Mouse (Mus musculus) liver, embryonic 16.5 days (tissue): ENCODE results near the gene Rab4a. TPM values are rescaled to one million over a fixed set of nuclear protein-coding genes. Genes with fewer than 3 reads are reported as not detected.

Source experiments
- ATAC-seq: fragments of 200-750 bp; cut with Nextera tagmentation; 2 replicates; pipeline ENCODE4 v1.8.0; 2017; ENCODE audit warnings: low read depth, mild to moderate bottlenecking, moderate number of reproducible peaks, moderate library complexity
- H3K27ac ChIP-seq: fragments of 300-500 bp; sonication (generic); 2 replicates; pipeline ENCODE4 v1.5.1; 2014; ENCODE audit warnings: mild to moderate bottlenecking, low read length
- H3K27me3 ChIP-seq: fragments of 300-500 bp; sonication (generic); 2 replicates; pipeline ENCODE4 v1.6.1; 2014; ENCODE audit warnings: low read depth, low read length, mixed read lengths; ENCODE audit not compliant: control insufficient read depth, insufficient read depth
- H3K36me3 ChIP-seq: fragments of 300-500 bp; sonication (generic); 2 replicates; pipeline ENCODE4 v1.6.1; 2014; ENCODE audit warnings: mild to moderate bottlenecking; ENCODE audit not compliant: control insufficient read depth, insufficient read depth
- H3K4me1 ChIP-seq: fragments of 300-500 bp; sonication (generic); 2 replicates; pipeline ENCODE4 v1.6.1; 2014; ENCODE audit warnings: low read depth, low read length, mixed read lengths; ENCODE audit not compliant: control insufficient read depth
- H3K4me2 ChIP-seq: fragments of 300-500 bp; sonication (generic); 2 replicates; pipeline ENCODE4 v1.6.1; 2014; ENCODE audit warnings: low read depth, low read length, mixed read lengths
- H3K4me3 ChIP-seq: fragments of 300-500 bp; sonication (generic); 2 replicates; pipeline ENCODE4 v1.5.1; 2014; ENCODE audit warnings: low read depth, mild to moderate bottlenecking, low read length
- H3K9ac ChIP-seq: fragments of 300-500 bp; sonication (generic); 2 replicates; pipeline ENCODE4 v1.6.1; 2014; ENCODE audit warnings: low read depth, low read length
- H3K9me3 ChIP-seq: fragments of 300-500 bp; sonication (generic); replicated peaks from 2 replicates; pipeline ENCODE4 v1.6.1; 2016; ENCODE audit warnings: low read length; ENCODE audit not compliant: control insufficient read depth
- WGBS: fragments of 180-500 bp; shearing (Covaris S2); extraction: QIAGEN DNeasy Blood & Tissue Kit; methylation state at CpG from one replicate; pipeline ENCODE4 v1.1.7; 2014; ENCODE audit not compliant: insufficient replicate concordance; 5-methylcytosine and 5-hydroxymethylcytosine counted together
- polyA plus RNA-seq: library from polyadenylated mRNA; unstranded; fragments of >200 nt; fragmentation: Nextera tagmentation; extraction: Ambion mirVana; gene quantifications from 2 replicates; pipeline ENCODE4 v1.2.1, GENCODE M21; 2015

Rab4a gene
- polyA plus RNA-seq, 1 experiment from 2014 or later: 37.8 TPM

- no peak for ATAC-seq
- no peaks in the 10 kb centered on the region for H3K27me3 ChIP-seq
- H3K4me2 ChIP-seq: no peak overlapping the region
- H3K27ac ChIP-seq: no peak overlapping the region
- H3K9ac ChIP-seq: no peak overlapping the region
- no peaks in the 10 kb centered on the region for H3K9me3 ChIP-seq
- 68% methylated on average over 6 of the region's 6 CpGs for WGBS
- no peaks in the 10 kb centered on the region for H3K36me3 ChIP-seq
- no peak overlapping the region for H3K4me3 ChIP-seq
- no peaks in the 10 kb centered on the region; the same call in none of the 2 replicates for H3K4me1 ChIP-seq
Observed at GRCm38 (mm10) chr8:123786166-123786565, 19.6 kb upstream of the Rab4a start.

DNA sequence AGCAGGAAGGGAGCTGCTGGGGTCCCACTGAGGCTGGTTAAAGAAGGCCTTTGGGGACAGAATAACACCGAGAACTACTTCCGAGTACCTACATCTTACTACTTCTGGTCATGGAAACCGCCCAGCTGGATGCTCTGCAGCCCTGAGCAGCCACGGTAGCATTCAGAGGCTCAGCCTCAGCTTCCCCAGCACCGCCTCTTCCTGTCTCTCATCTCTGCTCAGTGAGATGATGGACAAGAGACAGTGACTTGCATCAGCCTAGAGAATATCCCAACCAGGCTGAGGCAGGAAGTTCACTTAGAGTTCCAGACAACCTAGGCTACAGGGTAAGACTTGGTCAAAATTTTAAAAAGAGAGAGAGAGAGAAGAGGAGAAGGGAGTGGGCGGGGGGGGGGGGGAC, 19.1 kb upstream of the Rab4a start:
- WGBS: 47% methylated on average over 5 of the region's 6 CpGs
- no peak for ATAC-seq

GRCm38 (mm10) chr8:123787254-123787897, 18.4 kb upstream of the Rab4a start:
- Histone ChIP-seq H3K27ac (no peak overlapping the region), H3K4me2 (peak overlapping the region; percentile 32), H3K27me3 (no peaks in the 10 kb centered on the region), H3K4me1 (no peaks in the 10 kb centered on the region; the same call in none of the 2 replicates), H3K9me3 (no peaks in the 10 kb centered on the region), H3K36me3 (no peaks in the 10 kb centered on the region), H3K9ac (no peak overlapping the region), H3K4me3 (peak overlapping the region; percentile 6; the same call in 1 of the 2 replicates)
- ATAC-seq: no peak
- 23% methylated on average over 21 of the region's 21 CpGs for WGBS

More for the DNA sequence above, 19.1 kb upstream of the Rab4a start:
- Histone ChIP-seq H3K27me3 (no peaks in the 10 kb centered on the region), H3K4me2 (no peak overlapping the region), H3K9ac (no peak overlapping the region), H3K9me3 (no peaks in the 10 kb centered on the region), H3K4me1 (no peaks in the 10 kb centered on the region; the same call in none of the 2 replicates), H3K36me3 (no peaks in the 10 kb centered on the region), H3K27ac (no peak overlapping the region), H3K4me3 (no peak overlapping the region)

DNA sequence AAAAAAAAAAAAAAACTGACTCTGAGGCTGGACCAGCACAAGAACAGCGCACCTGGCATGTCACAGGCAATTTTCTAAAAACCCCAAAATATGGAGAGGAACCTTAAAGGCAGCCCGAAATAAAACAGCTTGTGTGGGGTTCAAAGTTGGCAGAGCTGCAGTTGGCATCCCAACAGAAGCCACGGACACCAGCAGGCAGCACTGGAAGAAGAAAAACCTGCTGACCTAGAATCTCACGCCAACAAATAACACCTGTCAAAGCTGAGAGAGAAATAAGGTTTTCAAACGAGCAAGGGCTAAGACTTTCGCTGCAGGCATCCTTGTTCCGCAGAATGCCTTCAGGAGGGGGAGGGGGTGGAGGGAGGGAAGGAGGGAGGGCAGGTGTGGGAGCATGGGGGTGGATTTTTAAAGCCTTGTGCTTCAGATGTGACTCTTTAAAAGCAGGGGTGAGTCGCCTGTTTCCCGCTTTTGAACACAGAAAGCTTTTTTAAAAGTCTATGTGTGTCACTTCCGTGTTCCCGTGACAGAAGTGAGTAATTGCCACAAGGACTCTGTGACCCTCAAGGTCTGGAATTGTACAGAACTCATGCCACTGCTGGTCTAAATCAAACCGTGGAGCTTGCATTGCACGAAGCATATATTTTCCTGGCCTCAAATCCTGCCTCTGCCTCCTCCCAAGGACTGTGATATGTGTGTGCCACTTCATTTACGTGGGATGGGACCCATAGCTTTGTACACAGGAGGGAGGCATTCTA, 17.2 kb upstream of the Rab4a start:
- Histone ChIP-seq H3K9me3 (no peaks in the 10 kb centered on the region), H3K9ac (no peak overlapping the region), H3K4me1 (no peaks in the 10 kb centered on the region; the same call in none of the 2 replicates), H3K4me3 (no peak overlapping the region), H3K4me2 (no peak overlapping the region), H3K27me3 (no peaks in the 10 kb centered on the region), H3K36me3 (no peaks in the 10 kb centered on the region), H3K27ac (no peak overlapping the region)
- ATAC-seq: no peak
- WGBS: 52% methylated on average over 14 of the region's 14 CpGs

DNA sequence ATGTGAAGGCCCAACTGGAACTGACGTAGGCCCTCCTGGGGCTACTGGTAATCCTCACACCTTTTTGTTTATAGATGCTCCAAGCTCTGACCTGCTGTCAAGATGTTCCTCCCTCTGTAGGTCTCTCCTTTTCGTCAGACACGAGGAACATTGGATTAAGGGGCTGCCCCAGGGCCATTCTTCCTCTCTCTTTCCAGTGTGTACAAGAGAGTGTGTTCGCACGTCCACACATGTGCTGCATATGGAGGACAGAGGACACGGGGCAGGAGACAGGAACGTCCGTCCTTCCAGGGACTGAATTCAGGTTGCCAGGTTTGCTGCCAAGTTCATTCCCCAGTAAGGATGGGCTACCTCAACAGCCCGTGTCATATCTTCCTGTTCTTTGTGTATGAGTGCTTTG, 16.3 kb upstream of the Rab4a start:
- Histone ChIP-seq H3K4me1 (no peaks in the 10 kb centered on the region), H3K4me3 (no peak overlapping the region), H3K9ac (no peak overlapping the region), H3K27ac (no peak overlapping the region), H3K27me3 (no peaks in the 10 kb centered on the region), H3K9me3 (no peaks in the 10 kb centered on the region), H3K36me3 (no peaks in the 10 kb centered on the region), H3K4me2 (no peak overlapping the region)
- 60% methylated on average over 9 of the region's 9 CpGs for WGBS
- no peak for ATAC-seq

- no peaks in the 10 kb centered on the region for H3K27me3 ChIP-seq
- H3K4me2 ChIP-seq: no peak overlapping the region
- no peaks in the 10 kb centered on the region for H3K36me3 ChIP-seq
- H3K4me1 ChIP-seq: no peaks in the 10 kb centered on the region
- 2% methylated on average over 4 of the region's 4 CpGs for WGBS
- H3K27ac ChIP-seq: no peak overlapping the region
- H3K9ac ChIP-seq: no peak overlapping the region
- H3K9me3 ChIP-seq: no peaks in the 10 kb centered on the region
- ATAC-seq: no peak
- no peak overlapping the region for H3K4me3 ChIP-seq
Observed at GRCm38 (mm10) chr8:123789970-123790369, 15.8 kb upstream of the Rab4a start.

GRCm38 (mm10) chr8:123791101-123791844, 14.5 kb upstream of the Rab4a start:
- no peak for ATAC-seq
- 78% methylated on average over 16 of the region's 16 CpGs for WGBS
- no peak overlapping the region for H3K4me3 ChIP-seq
- H3K27me3 ChIP-seq: no peaks in the 10 kb centered on the region
- H3K4me1 ChIP-seq: peaks cover 1% of the 10 kb centered on the region
- H3K36me3 ChIP-seq: no peaks in the 10 kb centered on the region
- no peak overlapping the region for H3K4me2 ChIP-seq
- H3K9ac ChIP-seq: no peak overlapping the region
- H3K9me3 ChIP-seq: no peaks in the 10 kb centered on the region
- H3K27ac ChIP-seq: no peak overlapping the region

GRCm38 (mm10) chr8:123791845-123792225, 13.9 kb upstream of the Rab4a start:
- no peaks in the 10 kb centered on the region for H3K9me3 ChIP-seq
- ATAC-seq: no peak
- no peaks in the 10 kb centered on the region for H3K36me3 ChIP-seq

DNA sequence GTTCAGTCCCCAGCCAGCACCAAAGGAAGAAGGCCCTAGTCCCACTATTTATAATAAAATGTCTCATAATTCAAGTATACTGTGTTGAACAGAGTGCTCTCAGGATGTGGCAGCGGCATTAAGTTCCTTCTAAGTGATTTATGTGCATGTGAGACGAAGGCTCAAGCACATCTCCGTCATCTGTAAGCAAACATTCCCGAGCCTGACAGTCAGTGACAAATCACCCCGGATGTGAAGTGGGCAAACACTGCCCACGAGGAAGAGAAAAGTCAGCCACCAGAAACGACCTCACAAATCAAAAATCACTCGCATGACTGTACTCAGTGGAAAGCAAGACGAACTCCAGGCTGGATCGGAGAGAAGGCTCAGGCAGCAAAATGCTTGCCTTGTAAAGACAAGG, 11.9 kb upstream of the Rab4a start:
- 37% methylated on average over 10 of the region's 10 CpGs for WGBS
- no peaks in the 10 kb centered on the region for H3K27me3 ChIP-seq
- no peaks in the 10 kb centered on the region for H3K36me3 ChIP-seq
- H3K9me3 ChIP-seq: no peaks in the 10 kb centered on the region
- no peak overlapping the region for H3K27ac ChIP-seq
- H3K4me3 ChIP-seq: no peak overlapping the region
- no peak for ATAC-seq
- H3K4me2 ChIP-seq: no peak overlapping the region
- peaks cover 25% of the 10 kb centered on the region for H3K4me1 ChIP-seq
- no peak overlapping the region for H3K9ac ChIP-seq

More at GRCm38 (mm10) chr8:123791845-123792225, 13.9 kb upstream of the Rab4a start:
- H3K4me3 ChIP-seq: no peak overlapping the region
- no peak overlapping the region for H3K4me2 ChIP-seq
- 77% methylated on average over 7 of the region's 7 CpGs for WGBS
- no peaks in the 10 kb centered on the region for H3K27me3 ChIP-seq
- H3K4me1 ChIP-seq: peaks cover 7% of the 10 kb centered on the region
- H3K9ac ChIP-seq: no peak overlapping the region
- no peak overlapping the region for H3K27ac ChIP-seq
